Mouse (Mus musculus) lung, adult 18-20 months (tissue): Measurements from ENCODE around the gene Apol7c.
A peak's percentile ranks its signal among the peaks of the same experiment; 100 is the strongest.
"Not testable (repeated sequence)": the region's sequence is repeated elsewhere in the genome, so short reads cannot be mapped to it uniquely, and the experiment has no call there.

Experiments
- DNase-seq, 2 experiments: peaks; one replicate each; pipeline ENCODE4 v3.0.0; 2022; ENCODE audit warnings: mixed read lengths in 2 of 2

Gene Apol7c

DNA sequence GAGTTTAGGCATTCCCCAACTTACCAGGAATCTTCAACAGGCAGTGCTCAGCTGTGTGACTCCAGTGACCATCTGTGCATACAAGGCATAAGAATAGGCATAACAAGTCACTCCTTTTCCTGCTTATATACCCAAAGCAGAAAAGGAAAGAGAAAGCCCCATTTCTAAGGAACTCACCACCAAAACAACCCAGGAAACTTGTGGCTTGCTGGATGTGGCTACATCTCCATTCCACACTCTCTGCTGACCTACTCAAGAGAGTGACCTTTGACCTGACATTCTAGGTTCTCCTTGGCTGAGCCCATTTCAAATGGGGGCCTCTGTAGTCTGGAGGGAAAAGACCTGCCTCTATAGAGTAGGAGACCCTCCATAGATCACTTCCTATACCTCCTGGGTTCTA lies at the start of gene Apol7c:
Gene Apol7c, minus strand, starts transcription at position 101 of the 400 bp plus-strand sequence.
- no peak for DNase-seq

DNA sequence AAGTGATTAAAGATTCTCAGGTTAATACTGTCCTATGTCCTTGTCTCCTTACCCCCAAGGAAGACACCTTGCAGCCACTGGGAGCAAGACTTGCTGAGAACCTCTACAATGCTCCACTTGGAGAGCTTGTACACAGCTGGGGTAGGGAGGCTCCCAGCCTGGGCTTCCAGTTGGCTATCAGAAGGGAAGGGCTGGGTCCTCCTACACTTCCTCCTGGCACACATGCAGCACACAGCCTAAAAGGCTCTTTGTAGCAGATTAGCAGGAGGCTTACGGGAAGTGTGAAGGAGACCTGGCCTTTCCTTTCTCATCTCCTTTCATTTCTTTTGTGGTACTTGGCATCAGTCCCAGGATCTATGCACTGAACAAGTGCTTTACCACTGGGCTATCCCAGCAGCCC lies 48.6 kb upstream of the Apol7c start:
- DNase-seq, result peak; percentile 62 to 70

DNA sequence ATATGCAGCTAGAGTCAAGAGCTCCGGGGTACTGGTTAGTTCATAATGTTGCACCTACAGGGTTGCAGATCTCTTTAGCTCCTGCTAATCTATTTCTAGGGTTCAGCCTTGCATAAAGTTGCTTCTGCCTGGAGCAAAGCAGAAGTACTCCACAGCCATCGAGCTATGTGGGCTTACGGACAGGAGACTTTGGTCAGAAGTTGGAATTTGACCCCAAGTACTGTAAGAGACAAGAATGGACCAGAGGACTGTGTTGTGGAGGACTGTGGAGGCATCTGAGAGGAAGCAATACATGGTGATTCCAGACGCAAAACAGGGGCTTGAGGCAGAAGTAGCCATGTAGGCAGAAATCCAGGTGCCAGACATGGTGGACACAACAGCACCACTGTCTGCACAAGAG lies 46.2 kb upstream of the Apol7c start:
- no peak for DNase-seq

DNA sequence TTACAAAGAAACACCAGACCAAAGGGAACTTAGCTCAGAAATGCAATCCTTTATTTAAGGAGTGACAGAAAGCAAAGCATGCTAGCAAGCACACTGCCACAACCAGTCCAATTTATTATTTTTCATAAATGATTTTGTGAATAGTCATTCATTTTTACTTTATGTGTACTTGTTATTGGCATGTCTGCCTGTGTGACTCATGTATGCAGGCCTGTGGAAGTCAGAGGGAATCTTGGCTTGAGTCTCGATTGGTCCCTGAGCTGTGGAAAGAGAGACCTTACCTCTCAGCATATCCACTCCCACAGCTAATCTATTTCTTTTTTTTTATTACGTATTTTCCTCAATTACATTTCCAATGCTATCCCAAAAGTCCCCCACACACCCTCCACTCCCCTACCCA lies 45.7 kb upstream of the Apol7c start:
- no peak for DNase-seq

DNA sequence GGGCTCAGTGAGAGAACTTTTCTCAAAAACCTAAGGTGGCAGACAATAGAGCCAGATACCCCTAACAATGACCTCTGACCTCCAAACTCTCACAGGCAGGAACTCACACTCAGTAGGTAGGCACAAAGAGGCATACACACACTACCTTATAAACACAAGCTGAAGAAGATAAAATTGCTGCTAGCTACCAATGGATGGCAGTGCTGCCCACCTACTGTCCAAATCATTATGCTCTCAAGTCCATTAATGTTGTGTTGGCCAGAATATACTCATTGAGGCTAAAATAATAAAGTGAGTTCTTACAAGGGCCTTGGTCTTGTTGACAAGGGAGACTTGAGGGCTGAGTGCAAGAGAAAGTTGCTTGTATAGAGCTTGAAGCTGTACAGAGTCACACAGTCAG lies 30.1 kb upstream of the Apol7c start:
- no peak for DNase-seq

DNA sequence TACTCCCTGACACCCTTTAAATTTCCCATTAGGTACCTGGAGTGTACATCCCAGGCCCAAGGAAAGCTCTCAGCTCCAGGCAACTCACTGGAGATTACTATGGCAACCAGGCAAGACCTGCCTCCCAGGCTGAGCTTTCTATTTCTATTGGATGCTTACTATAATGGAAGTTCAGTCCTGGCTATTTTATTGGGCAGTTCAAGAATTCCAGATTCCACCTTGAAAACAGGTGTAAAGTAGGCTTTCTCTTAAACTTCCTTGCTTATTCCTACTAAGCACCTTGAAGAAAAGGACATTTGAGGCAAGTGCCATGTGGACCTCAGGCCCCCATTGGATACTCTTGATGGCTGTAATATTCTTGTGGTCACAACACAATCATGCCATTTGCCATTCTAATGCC lies 28.7 kb upstream of the Apol7c start, which contains the start of gene 1700025B11Rik:
Gene 1700025B11Rik, minus strand, starts transcription at position 101 of the 400 bp plus-strand sequence.
- DNase-seq, result no peak

DNA sequence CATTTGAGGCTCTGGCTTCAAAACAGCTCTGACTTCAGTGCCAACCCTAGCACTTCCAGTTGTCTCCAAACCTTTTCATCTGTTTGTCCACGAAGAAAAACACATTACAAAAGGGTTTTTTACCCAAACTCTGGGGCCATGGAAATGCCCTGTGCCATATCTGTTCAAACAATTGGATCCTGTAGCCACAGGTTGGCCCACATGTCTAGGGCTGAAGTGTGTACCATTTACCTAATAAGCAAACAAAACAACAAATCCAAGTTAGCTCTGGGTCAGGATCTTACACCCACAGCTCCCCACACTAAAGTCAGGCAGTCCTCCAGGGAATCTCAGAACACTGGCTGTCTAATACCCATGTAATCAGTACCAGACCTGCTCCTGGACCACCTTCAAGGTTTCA lies 6.1 kb upstream of the Apol7c start:
- not testable (repeated sequence) for DNase-seq

DNA sequence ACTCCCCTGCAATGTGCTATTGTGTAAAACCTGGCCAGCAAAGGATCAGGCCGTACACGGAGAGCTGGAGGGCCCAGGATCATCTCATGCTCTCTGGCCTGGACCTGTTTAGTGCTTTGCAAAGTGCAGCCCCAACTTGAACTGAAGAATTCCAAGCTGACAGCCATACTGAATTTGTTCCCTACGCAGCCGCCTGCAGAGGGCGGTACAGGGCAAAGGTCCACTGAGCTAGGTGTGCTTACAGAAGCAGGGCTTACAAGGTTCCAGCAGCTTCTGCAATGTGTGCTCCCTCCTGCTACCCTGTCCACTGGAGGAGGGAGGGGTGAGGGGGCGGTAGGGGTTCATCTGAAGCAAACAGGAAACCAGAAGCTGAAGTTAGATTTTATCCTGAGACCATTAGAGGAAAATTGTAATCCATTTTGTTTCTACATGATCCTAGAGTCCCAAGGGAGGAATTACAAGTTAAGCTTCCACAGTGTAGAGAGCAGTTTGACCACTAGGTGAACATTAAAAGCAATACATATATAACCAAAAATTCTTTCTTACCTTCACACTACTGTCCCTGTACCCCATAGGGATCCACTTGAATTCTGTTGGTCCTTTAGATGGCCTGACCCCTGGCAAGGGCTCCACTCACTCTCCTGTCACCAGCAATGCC lies 9.8 kb downstream of the Apol7c start:
- DNase-seq, result peak; percentile 34 to 56

DNA sequence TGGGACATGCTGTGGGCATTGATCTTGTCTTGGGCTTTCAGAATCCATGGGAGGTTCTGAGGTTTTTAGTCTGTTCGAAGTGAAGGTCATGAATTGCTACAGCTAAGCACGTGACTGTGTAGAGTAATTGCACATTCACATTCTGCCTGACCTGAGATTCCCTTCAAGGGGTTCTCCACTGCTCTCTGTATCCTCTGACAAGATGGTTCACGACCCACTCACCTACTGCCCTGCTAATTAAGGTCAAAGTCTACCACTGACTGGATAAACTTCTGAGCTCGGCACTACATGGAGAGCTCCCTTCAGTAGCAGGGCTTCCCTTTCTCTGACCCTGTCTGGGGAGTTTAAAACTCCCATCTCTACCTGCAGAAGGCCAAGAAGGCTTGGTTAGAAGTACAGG lies 12.5 kb downstream of the Apol7c start:
- not testable (repeated sequence) for DNase-seq

DNA sequence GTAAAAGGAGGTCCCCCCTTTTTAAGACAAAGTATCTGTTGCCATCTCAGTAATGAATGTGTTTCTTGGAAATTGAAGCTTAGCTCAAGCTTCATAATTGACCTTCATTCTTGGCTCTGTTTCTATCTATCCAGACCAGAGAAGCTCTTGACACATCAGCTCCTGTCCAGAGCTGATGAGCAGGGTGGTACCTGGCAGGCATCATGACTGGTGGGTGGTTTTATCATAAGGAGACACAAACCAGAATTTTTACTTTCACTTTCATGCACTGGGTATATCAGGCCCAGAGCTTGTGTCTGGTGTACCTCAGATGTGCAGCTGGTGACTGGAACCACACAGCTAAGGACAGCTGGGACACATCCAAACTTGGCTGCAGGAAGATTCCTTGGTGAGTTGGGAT lies 25.1 kb downstream of the Apol7c start, which contains the start of gene Apol11a:
Gene Apol11a, plus strand, starts transcription at position 306 of the 400 bp plus-strand sequence.
- not testable (repeated sequence) for DNase-seq

DNA sequence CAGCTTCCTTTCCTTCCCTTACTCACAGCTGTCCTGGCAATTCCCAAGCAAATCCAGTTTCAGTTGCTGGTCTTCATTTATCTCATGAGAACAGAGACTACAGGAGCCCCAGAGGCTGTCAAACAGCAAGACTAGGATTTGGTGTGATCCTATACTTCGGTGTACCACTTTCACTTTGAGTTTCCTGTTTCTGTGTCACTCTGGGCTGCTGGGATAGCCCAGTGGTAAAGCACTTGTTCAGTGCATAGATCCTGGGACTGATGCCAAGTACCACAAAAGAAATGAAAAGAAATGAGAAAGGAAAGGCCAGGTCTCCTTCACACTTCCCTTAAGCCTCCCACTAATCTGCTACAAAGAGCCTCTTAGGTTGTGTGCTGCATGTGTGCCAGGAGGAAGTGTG lies 38.4 kb downstream of the Apol7c start:
- not testable (repeated sequence) for DNase-seq

DNA sequence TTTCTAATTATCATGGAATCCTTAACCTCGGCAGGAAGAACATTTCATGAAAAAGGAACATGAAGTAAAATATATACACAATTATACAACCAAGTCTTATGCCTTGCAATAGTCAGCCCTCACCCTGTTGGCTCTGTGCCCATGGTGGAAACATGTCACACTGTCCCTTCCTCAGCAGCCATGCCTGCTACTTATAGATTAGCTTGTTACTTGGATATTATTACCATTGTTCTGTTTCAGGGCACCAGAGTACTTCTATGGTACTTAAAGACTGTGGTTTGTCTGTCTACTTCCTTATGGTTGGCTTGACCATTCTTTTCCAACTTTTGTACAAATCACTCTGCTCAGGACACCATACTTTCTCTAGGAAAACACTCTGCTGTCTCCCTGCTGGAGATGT lies 39.9 kb downstream of the Apol7c start:
- not testable (repeated sequence) for DNase-seq

DNA sequence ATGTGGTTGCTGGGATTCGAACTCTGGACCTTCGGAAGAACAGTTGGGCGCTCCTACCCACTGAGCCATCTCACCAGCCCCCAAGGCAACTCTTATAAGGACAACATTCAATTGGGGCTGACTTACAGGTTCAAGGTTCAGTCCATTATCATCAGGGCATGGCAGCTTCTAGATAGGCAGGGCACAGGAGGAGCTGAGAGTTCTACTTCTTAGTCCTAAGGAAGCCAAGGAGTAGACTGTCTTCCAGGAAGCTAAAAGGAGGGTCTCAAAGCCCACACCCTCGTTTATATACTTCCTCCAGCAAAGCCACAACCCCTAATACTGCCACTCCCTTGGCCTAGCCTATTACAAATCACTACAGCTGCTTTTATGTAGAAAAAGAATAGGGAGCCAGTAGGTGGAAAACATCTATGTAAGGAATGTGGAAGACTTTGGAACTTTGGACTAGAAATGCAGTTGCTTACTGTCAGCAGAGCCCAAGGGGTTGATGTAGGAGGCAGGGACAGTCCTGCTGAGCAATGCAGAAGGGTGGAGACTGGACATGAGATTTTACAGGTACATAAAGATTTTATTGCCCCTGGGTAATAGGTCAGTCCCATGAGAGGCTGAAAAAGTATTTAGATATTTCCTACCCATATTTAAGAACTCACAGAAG lies 50.8 kb downstream of the Apol7c start:
- no peak for DNase-seq

DNA sequence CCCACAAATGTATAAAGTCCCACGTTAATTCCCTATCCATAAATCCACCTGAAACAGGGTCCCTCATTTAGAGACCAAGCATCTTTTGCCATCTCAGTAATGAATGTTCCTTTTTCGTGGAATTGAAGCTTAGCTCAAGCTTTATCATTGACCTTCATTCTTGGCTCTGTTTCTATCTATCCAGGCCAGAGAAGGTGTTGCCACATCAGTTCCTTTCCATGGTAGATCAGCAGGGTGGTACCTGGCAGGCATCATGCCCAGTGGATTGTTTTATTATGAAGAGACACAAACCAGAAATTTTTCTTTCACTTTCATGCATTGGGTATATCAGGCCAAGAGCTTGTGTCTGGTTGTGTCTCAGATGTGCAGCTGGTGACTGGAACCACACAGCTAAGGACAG lies 56.4 kb downstream of the Apol7c start, which contains the start of gene Apol10a:
Gene Apol10a, plus strand, starts transcription at position 355 of the 400 bp plus-strand sequence.
- DNase-seq, result not testable (repeated sequence)
